Mouse (Mus musculus) layer of hippocampus, postnatal 10 days (tissue): ENCODE measurements around the gene Dynll2. TPM values are rescaled to one million over a fixed set of nuclear protein-coding genes. Genes with fewer than 3 reads are reported as not detected.

Experiments
- total RNA-seq, 2 experiments: library from RNA; stranded (reverse); gene quantifications; 2 replicates each; pipeline ENCODE4 v1.2.3; 2021

Gene Dynll2
- total RNA-seq, 2 experiments from 2014 or later, result 368 to 386 TPM

Other genes starting within 250 kb of the Dynll2 start
- gene Supt4a, start 250.0 kb downstream of the Dynll2 start, total RNA-seq, result 10 to 100 TPM; 56.1 to 59.9 TPM
- gene Tspoap1, start 227.0 kb downstream of the Dynll2 start, total RNA-seq, result 100 to 1,000 TPM; 149 to 174 TPM
- under 1 TPM; 0.48 to 0.62 TPM for gene Mpo, start 194.0 kb downstream of the Dynll2 start, total RNA-seq
- under 1 TPM; 0.62 to 0.87 TPM for gene Lpo, start 159.2 kb downstream of the Dynll2 start, total RNA-seq
- gene Mks1, start 134.3 kb downstream of the Dynll2 start, total RNA-seq, result 1 to 10 TPM; 7.0 to 7.2 TPM
- under 1 TPM; 0.25 to 0.96 TPM for gene Epx, start 112.0 kb downstream of the Dynll2 start, total RNA-seq
- not detected for gene Olfr462, start 95.3 kb downstream of the Dynll2 start, total RNA-seq
- gene Olfr463, start 90.1 kb downstream of the Dynll2 start, total RNA-seq, result not detected
- gene Olfr464, start 66.6 kb downstream of the Dynll2 start, total RNA-seq, result not detected
- gene Srsf1, start 59.8 kb upstream of the Dynll2 start, total RNA-seq, result 100 to 1,000 TPM; 218 to 245 TPM
- 10 to 100 TPM; 26.0 to 28.5 TPM for gene Vezf1, start 80.7 kb upstream of the Dynll2 start, total RNA-seq
- 10 to 100 TPM; 42.0 to 45.7 TPM for gene Cuedc1, start 110.5 kb upstream of the Dynll2 start, total RNA-seq
- gene Mrps23, start 216.9 kb upstream of the Dynll2 start, total RNA-seq, result 10 to 100 TPM; 62.3 to 64.5 TPM